Mouse (Mus musculus) brown adipose tissue, adult 24 weeks (tissue): ENCODE measurements at regions not wholly inside any gene's neighbourhood (a gene's known extent, or its start where the extent isn't known, plus 50 kb on each side); places are given as distances from the start of the nearest gene placed in this dataset.

Source experiments
- H3K27ac ChIP-seq: fragments of 200-500 bp; replicated peaks from 2 replicates; pipeline ENCODE4 v1.5.1; 2012; ENCODE audit warnings: low read depth, mild to moderate bottlenecking, low read length
- H3K4me1 ChIP-seq: fragments of 200-500 bp; 2 replicates; pipeline ENCODE4 v1.6.1; 2012; ENCODE audit warnings: low read length, mixed read lengths; ENCODE audit not compliant: control insufficient read depth, insufficient read depth, insufficient read length
- H3K4me3 ChIP-seq: fragments of 200-500 bp; 2 replicates; pipeline ENCODE4 v1.5.1; 2012; ENCODE audit warnings: low read depth, mild to moderate bottlenecking, low read length, moderate library complexity; ENCODE audit not compliant: insufficient read depth

DNA sequence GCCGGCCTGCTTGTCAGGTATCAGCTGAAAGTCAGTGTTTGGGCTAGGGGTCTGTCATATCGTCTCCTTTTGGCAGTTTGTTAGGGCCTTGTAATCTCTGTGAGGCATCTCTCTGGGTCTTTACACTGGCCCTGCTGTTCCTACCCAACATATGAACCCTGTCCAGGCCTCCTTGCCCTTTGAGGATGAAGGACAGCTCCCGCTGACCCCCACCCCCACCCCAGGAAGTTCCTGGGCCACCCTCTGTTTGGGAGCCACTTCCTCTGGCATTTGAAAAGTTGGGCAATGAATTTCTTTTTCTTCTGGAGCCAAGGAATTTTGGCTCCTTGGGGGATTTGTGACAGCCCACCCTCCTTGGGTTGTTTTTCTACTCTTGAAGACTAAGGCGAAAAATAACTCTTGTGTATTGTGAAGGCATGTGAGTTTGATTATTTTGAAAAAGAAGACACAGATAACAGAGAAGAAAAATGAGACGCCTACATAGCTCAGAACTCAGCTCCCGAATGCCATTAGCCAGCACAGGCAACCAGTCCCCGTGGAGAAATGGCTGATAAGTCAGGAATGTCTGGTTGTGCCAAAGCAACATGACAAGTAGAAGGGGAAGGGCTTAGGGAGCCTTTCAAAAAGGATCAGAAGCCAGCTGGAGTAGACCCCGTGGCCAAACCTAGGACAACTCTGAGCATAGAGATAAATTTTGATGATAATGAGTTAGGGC is 249.5 kb downstream of the Gm49356 start:
- H3K27ac ChIP-seq = no peak overlapping the region
- 0 out of 2 replicates have a peak, but pooled peaks cover 3% of the 10 kb centered on the region for H3K4me1 ChIP-seq
- H3K4me3 ChIP-seq = no peak overlapping the region

DNA sequence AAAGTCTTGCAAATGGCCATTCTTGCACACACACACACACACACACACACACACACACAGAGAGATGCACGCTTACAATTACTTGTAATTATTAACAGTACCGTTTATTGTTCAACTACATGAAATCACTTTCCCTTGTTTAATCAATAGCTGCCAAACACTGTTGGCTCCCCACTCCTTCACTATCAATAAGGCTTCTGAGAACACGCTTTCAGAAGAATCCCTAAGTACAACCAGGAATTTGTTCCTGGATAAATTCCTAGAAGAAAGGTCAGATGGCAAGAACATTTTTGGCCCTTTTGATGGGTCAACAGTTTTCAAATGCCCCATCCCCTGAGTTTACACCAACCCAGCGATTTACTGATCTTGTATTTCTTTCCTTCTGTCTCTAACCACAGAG is 252.5 kb downstream of the Gm49356 start:
- no peak overlapping the region for H3K4me3 ChIP-seq
- H3K27ac ChIP-seq = no peak overlapping the region

GRCm38 (mm10) chr15:59142481-59142880 is 253.4 kb downstream of the Gm49356 start:
- Histone ChIP-seq H3K4me1 (0 out of 2 replicates have a peak, but pooled peaks cover 3% of the 10 kb centered on the region), H3K27ac (no peak overlapping the region), H3K4me3 (no peak overlapping the region)

More for the DNA sequence above, 252.5 kb downstream of the Gm49356 start:
- 0 out of 2 replicates have a peak, but pooled peaks cover 3% of the 10 kb centered on the region for H3K4me1 ChIP-seq

GRCm38 (mm10) chr15:59143891-59144290 is 254.8 kb downstream of the Gm49356 start:
- Histone ChIP-seq H3K4me1 (0 out of 2 replicates have a peak, but pooled peaks cover 3% of the 10 kb centered on the region), H3K4me3 (no peak overlapping the region)

DNA sequence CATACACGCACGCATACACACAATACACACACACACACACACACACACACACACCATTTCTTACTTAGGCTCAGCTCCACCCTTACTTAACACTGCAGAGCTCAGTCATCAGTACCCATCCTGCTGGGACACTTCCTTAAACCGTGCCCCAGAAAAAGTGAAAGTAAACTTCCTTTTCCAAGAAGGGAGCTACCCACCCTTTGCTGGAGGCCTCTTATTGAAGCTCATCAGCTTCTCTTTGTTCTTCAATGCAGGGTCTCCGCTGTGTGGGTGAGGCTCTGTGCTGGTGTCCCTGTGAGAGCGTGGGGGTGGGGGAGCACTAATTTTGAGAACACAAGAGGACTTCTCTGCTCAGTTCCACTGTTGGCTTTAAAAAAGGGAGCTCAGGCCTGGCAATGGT is 256.6 kb downstream of the Gm49356 start:
- no peak overlapping the region for H3K4me3 ChIP-seq
- H3K27ac ChIP-seq = no peak overlapping the region
- 0 out of 2 replicates have a peak, but pooled peaks cover 3% of the 10 kb centered on the region for H3K4me1 ChIP-seq

More at GRCm38 (mm10) chr15:59143891-59144290, 254.8 kb downstream of the Gm49356 start:
- no peak overlapping the region for H3K27ac ChIP-seq

DNA sequence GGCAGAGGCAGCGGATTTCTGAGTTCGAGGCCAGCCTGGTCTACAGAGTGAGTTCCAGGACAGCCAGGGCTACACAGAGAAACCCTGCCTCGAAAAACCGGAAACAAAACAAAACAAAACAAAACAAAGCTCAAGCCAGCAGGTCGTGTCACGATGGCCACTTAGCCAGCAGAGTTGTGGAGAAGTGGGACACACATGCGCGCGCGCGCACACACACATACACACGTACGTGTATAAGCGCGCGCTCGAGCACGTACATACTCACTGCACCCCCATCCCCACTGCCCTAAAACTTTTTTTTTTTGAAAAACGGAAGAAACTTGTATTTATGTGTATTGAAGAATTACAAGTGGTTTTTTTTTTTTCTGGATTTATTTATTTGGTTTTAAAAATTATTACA is 257.0 kb downstream of the Gm49356 start:
- Histone ChIP-seq H3K27ac (no peak overlapping the region), H3K4me1 (0 out of 2 replicates have a peak, but pooled peaks cover 3% of the 10 kb centered on the region), H3K4me3 (no peak overlapping the region)

- H3K27ac ChIP-seq = no peak overlapping the region
- H3K4me3 ChIP-seq = no peak overlapping the region
- H3K4me1 ChIP-seq = 0 out of 2 replicates have a peak, but pooled peaks cover 3% of the 10 kb centered on the region
These were observed 257.5 kb downstream of the Gm49356 start for GRCm38 (mm10) chr15:59146586-59147085.

DNA sequence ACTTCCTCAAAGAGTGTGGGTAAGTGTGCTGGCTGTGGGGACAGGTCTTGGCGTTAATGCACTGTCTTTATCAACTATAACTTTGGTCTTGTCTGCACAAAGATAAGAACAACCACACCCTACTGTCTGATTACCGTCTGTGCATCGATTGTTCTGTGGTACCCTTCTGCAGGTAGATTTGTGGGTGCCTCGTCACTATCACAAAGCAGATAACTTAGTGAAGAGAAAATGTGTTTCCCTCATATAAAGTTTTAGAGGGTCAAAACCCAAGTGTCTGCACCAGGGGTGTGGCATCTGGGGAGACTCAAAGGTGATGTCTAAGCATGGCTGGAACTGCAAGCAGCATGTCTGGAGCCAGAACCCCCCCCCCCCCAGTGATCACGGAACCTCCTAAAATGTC is 259.4 kb downstream of the Gm49356 start:
- no peak overlapping the region for H3K4me3 ChIP-seq
- H3K27ac ChIP-seq = no peak overlapping the region
- no peaks in the 10 kb centered on the region for H3K4me1 ChIP-seq

GRCm38 (mm10) chr15:59151506-59151905 is 262.4 kb downstream of the Gm49356 start:
- H3K27ac ChIP-seq = no peak overlapping the region
- no peak overlapping the region for H3K4me3 ChIP-seq
- H3K4me1 ChIP-seq = no peaks in the 10 kb centered on the region

GRCm38 (mm10) chr15:59152786-59153388 is 263.8 kb downstream of the Gm49356 start:
- H3K27ac ChIP-seq = no peak overlapping the region
- no peak overlapping the region for H3K4me3 ChIP-seq
- H3K4me1 ChIP-seq = no peaks in the 10 kb centered on the region

- H3K4me1 ChIP-seq = no peaks in the 10 kb centered on the region
- no peak overlapping the region for H3K4me3 ChIP-seq
- no peak overlapping the region for H3K27ac ChIP-seq
These were observed 264.5 kb downstream of the Gm49356 start for GRCm38 (mm10) chr15:59153416-59154250.

DNA sequence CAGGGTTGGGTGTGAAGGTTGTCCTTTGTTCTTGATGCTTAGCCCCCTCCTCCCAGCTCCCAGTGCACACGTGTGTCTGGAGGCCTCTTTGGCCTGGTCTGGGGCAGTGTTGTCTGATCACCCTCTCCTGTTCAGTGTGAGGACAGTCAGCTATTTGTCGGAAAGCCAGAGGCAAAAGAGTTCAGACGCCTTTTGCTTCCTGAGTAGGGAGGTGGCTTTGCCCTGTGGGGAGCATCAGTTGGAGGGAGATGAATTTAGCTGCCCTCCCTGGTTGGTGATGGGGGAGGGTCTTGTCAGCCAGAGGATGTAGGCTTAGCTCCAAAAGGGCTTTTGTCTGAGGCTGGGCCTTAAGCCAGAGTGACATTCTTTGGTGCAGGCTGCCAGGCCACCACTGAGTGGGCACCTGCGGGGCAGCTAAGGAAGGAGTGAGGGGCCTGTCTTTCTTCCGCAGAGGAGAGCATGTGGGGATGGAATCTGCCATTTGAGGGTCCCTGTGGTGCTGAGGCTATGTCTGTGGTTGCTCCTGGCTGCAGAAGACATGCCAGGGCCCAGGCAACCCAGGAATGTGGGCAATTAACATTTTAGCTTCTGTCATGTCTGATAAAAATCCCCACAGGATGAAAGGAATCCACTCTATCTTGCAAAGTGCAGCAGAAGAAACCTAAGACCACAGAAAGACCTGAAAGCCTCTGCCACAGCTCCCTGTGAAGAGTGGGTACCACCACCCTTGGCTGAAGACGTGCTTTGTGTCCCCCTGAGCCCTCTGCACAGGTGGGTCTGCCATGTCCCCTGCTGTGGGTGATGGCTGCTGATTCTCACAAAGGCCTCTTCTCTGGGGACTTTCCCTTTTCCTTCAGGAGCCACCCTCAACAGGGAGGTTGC is 265.6 kb downstream of the Gm49356 start:
- Histone ChIP-seq H3K4me3 (no peak overlapping the region), H3K27ac (no peak overlapping the region), H3K4me1 (no peaks in the 10 kb centered on the region)

GRCm38 (mm10) chr15:59155289-59155623 is 266.2 kb downstream of the Gm49356 start:
- Histone ChIP-seq H3K4me1 (no peaks in the 10 kb centered on the region), H3K4me3 (no peak overlapping the region), H3K27ac (no peak overlapping the region)

DNA sequence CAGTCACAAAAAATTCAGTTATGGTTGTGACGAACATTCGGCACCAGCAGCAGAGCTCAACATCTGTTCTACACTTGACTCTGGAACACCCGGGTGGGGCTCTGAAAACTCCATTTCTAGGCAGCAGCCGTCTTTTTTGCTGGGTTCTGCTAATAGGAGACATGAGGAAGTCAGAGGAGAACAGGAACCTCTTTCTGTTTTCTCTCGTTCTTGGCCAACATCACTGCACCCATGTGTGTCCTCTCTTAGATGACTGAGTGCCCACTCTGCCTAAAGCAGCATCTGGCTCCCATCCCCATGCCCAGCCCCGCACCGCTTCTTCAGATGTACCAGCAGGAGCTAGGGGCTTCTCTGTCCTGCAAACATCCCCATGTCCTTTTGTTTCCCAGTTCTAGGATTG is 267.2 kb downstream of the Gm49356 start:
- Histone ChIP-seq H3K4me1 (no peaks in the 10 kb centered on the region), H3K4me3 (no peak overlapping the region), H3K27ac (no peak overlapping the region)
